Mouse (Mus musculus) activated CD4-positive, CD25-positive, alpha-beta regulatory T cell, adult 9 weeks (primary cell): ENCODE results near the gene Fam161a. TPM values are rescaled to one million over a fixed set of nuclear protein-coding genes. Genes with fewer than 3 reads are reported as not detected.

Source experiments
- polyA plus RNA-seq: library from polyadenylated mRNA; unstranded; fragments of 100-300 nt; shearing (Covaris generic); gene quantifications from one replicate; pipeline ENCODE4 v1.2.1, GENCODE M21; 2017

Fam161a gene
- polyA plus RNA-seq = 3.1 TPM

GRCm38 (mm10) chr11:23007481-23008180 lies at the start of gene Fam161a:
Fam161a (plus strand) TSS chr11:23007531.

DNA sequence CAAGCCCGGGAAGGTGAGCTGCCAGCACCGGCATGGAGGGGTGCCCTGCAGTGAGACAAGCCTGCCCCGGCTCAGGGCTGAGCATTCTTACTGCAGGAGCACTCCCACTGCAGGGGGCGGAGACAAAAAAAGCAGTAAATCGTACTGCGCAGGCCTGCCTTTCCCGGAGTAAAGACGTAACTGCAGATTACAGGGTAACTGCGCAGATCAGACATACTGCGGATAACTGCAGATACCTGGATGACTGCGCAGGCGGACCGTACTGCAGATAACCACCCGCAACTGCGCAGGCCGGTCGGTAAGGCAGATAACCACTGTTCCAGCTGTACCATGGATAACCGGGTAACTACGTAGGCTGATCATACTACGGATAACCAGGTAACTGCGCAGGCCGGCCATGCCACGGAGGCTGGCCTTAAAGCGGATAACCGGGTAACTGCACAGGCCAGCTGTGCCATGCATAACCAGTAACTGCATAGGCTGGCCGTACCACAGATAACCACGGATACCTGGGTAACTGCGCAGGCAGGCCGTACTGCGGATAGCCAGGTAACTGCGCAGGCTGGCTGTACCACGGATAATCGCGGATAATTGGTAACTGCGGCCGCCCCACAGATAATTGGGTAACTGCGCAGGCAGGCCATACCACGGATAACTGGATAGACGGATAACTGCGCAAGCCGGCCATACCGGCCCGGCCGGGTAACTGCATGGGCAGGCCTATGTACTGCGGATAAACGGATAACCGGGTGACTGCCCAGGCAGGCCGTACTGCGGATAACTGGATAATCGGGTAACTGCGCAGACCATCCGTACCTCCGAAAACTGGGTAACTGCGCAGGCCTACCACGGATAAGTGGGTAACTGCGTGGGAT lies 35.3 kb upstream of the Fam161a start, which contains the start of gene Zrsr1:
Zrsr1 (plus strand) TSS at position 171 of the 875 bp plus-strand sequence.

GRCm38 (mm10) chr11:22981984-22982757 lies 25.2 kb upstream of the Fam161a start, which contains the start of the genes Gm28048 and Commd1:
Gm28048 (minus strand) TSS chr11:22982090.
Commd1 (minus strand) TSS chr11:22982382.

DNA sequence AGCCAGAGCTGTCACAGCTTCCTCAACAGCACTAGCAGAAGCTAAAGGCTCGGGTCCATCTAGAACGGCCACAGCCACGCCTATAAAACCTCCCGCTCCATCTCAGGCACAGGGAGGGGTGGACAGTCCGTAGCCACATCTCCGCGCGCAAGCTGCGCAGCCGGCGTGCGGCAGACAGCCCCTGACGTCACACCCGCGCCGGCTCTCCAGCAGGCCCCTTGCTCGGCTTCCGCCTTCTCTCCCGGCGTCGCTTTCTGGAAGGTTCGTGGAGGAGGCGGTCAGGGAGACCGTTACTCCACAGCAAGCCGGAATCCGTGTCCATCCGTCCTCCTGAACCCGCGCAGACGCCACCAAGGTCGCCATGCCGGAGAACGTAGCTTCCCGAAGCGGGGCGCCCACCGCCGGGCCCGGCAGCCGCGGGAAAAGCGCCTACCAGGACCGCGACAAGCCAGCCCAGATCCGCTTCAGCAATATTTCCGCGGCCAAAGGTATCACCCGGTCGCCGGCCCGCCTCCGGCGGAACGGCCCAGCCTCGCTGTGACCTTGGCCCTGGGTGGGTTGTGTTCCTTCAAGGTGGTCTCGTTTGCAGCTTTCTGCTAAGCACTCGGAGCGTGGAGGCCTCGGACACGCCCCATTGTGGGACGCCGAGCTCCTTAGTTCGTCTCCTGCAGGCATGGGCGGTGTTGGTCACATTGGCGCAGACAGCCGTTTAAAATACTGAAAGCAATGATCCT lies 16.8 kb upstream of the Fam161a start, which contains the start of gene Cct4:
Cct4 (plus strand) TSS at position 127 of the 734 bp plus-strand sequence.

Other genes starting within 250 kb of the Fam161a start
- gene B3gnt2, start 146.6 kb upstream of the Fam161a start, polyA plus RNA-seq = 18.5 TPM
- gene Zrsr1, start 35.5 kb upstream of the Fam161a start, polyA plus RNA-seq = 1.6 TPM
- 27.9 TPM for gene Gm28048, start 25.4 kb upstream of the Fam161a start, polyA plus RNA-seq
- 117 TPM for gene Commd1, start 25.1 kb upstream of the Fam161a start, polyA plus RNA-seq
- 274 TPM for gene Cct4, start 17.0 kb upstream of the Fam161a start, polyA plus RNA-seq
- gene Xpo1, start 248.5 kb downstream of the Fam161a start, polyA plus RNA-seq = 101 TPM